Mouse (Mus musculus) erythroblast, adult 5-6 weeks (primary cell): ENCODE measurements around the gene Tlr2. TPM values are rescaled to one million over a fixed set of nuclear protein-coding genes. Genes with fewer than 3 reads are reported as not detected.

Source experiments
- total RNA-seq, 2 experiments: library from RNA; stranded (forward) in 1 of 2; stranded (reverse) in 1 of 2; fragments of 150-400 nt in 1 of 2; fragments of 200-764, 138-1000 nt in 1 of 2; gene quantifications; 2 replicates each; pipeline versions ENCODE4 v1.2.3 to v1.2.4; 2015 to 2017; ENCODE audit warnings: low replicate concordance in 2 of 2

Gene Tlr2
- total RNA-seq, 2 experiments from 2014 or later, result 1.5 to 4.4 TPM

Other genes with a start within 250 kb of the Tlr2 start
- gene Sfrp2, start 75.4 kb downstream of the Tlr2 start, total RNA-seq (2015; ENCODE audit: low replicate concordance), result not detected in 2 replicates
- gene Sfrp2, start 75.4 kb downstream of the Tlr2 start, total RNA-seq (2017; ENCODE audit: low replicate concordance), result not detected in 2 replicates
- 753 and 807 TPM in 2 replicates for gene Tmem131l, start 198.4 kb upstream of the Tlr2 start, total RNA-seq (2015; ENCODE audit: low replicate concordance)
- gene Tmem131l, start 198.4 kb upstream of the Tlr2 start, total RNA-seq (2017; ENCODE audit: low replicate concordance), result 938 and 1,004 TPM in 2 replicates